ENCODE assay signal across 13 mouse cellular contexts in the genomic region with DNA sequence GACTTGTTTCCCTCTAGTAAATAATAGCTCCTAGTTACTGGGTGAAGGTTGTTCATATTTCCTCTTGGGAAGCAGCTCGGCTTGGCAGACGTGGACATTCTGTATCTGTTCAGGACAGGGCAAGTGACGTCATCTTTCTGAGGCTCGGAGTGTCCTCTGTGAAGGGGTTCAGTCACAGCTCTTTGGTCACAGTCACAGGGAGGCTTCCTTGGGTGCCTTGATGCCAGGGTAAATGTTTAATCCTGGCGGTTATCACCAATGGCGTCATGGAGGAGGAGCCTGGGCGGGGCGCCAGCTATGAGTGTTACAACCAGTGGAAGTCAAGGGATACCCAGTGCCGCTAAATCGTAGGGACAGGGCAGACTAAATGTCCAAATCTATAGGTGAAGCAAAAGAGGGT. TPM values are rescaled to one million over a fixed set of nuclear protein-coding genes. Genes with fewer than 3 reads are reported as not detected.
A peak's percentile ranks its signal among the peaks of the same experiment; 100 is the strongest.
DNase-seq lines count a peak whose midpoint lies in the region; ATAC-seq lines count a peak whose summit lies in the region.
"Had no signal": no experiment of that assay in that cellular context is flagged by ENCODE, and none has a peak within 500 bp of the region (broad histone marks: within the 10 kb centered on the region; RNA-seq: fewer than 3 reads in every experiment).

No protein-coding gene starts in this region.

- intact Hi-C loops in heart, postnatal 25 days (cut with DNase I) = no loop called here

- H3K36me3 ChIP-seq in forebrain, embryonic 13.5 days (ENCODE audit: poor library complexity, severe bottlenecking) = no peaks in the 10 kb centered on the region
- H3K36me3 ChIP-seq: embryonic facial prominence, embryonic 15.5 days had no signal

- H3K4me3 ChIP-seq in forebrain, embryonic 13.5 days = no peak overlapping the region
- H3K4me3 ChIP-seq: embryonic facial prominence, embryonic 15.5 days; megakaryocyte, embryonic 14.5 days had no signal

- H3K4me1 ChIP-seq in forebrain, embryonic 13.5 days = no peaks in the 10 kb centered on the region
- H3K4me1 ChIP-seq: embryonic facial prominence, embryonic 15.5 days had no signal

- no peaks in the 10 kb centered on the region for H3K9me3 ChIP-seq in forebrain, embryonic 13.5 days (replicated peaks)
- H3K9me3 ChIP-seq: embryonic facial prominence, embryonic 15.5 days; megakaryocyte, embryonic 14.5 days had no signal

- ATAC-seq in forebrain, embryonic 13.5 days = no peak
- ATAC-seq: activated CD4-positive, CD25-positive, alpha-beta regulatory T cell, adult 4 months; hindbrain, embryonic 16.5 days had no signal

- peak; percentile 34 to 55 for DNase-seq in kidney, postnatal 25 days
- no peak for DNase-seq in kidney, adult 18-20 months
- DNase-seq in heart, postnatal 25 days (ENCODE audit: low spot score) = peak; percentile 58
- peak; percentile 36 to 43 for DNase-seq in lung, adult 18-20 months
- DNase-seq in yolk sac, embryonic 10.5 days (ENCODE audit: low spot score) = peak; percentile 58
- DNase-seq in right cerebral cortex, postnatal 14 days = no peak
- DNase-seq: cerebellum, adult 9-10 months; right cerebral cortex, adult 18-20 months had no signal

- 95% methylated on average over 10 of the region's 10 CpGs for WGBS in forebrain, embryonic 13.5 days

- H3K27me3 ChIP-seq in forebrain, embryonic 13.5 days = no peaks in the 10 kb centered on the region
- H3K27me3 ChIP-seq: embryonic facial prominence, embryonic 15.5 days; megakaryocyte, embryonic 14.5 days had no signal

- H3K9ac ChIP-seq in forebrain, embryonic 13.5 days = no peak overlapping the region
- H3K9ac ChIP-seq: embryonic facial prominence, embryonic 15.5 days had no signal

- no peak overlapping the region for H3K4me2 ChIP-seq in forebrain, embryonic 13.5 days
- H3K4me2 ChIP-seq: embryonic facial prominence, embryonic 15.5 days had no signal

- H3K27ac ChIP-seq in forebrain, embryonic 13.5 days = no peak overlapping the region
- H3K27ac ChIP-seq: embryonic facial prominence, embryonic 15.5 days had no signal

RNA-seq across cellular contexts. Expression of gene Med13l, which starts 56.3 kb away (rescaled TPM):
- 10 to 100 TPM; 29.9 to 30.8 TPM for total RNA-seq in heart, postnatal 25 days (2021)
- polyA plus RNA-seq in forebrain, embryonic 13.5 days (2015; fragmentation: Nextera tagmentation; extraction: Ambion mirVana) = 17.8 and 18.6 TPM in 2 replicates

Comparison
In these comparisons a context has a peak if more than half of its experiments do, and no peak if none do; other contexts are left out.
1. DNase-seq: peak in kidney, postnatal 25 days (2 of 2), heart, postnatal 25 days (single experiment), lung, adult 18-20 months (2 of 2) and yolk sac, embryonic 10.5 days (single experiment); none in kidney, adult 18-20 months (single experiment) and right cerebral cortex, postnatal 14 days (single experiment).